Mouse (Mus musculus) 3134 (cell line): Measurements from ENCODE around the gene Itpr1.

Experiments
- DNase-seq: peaks from one replicate; pipeline ENCODE4 v3.0.0-alpha.2; 2011; ENCODE audit warnings: low spot score; ENCODE audit not compliant: insufficient read length; ENCODE audit errors: extremely low read depth

Gene Itpr1

DNA sequence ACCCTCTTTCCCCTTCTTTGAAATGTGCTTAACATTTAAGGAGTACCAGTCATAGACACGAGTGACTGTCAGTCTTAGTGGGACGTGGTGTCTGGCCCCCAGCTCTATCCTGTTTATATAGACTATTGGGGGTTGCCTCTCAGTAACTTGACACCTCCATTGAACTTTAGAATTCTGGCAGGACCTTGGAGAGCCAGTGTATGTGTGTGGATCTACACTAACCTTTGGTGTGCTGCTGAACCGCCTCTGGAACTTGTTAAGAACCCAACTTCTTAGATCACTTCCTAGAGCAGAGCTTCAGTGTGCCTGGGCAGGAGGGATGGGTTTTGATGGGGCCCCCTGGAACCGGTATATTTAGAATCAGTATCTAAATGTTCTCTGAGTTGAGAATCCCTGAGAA, 26.2 kb downstream of the Itpr1 start:
- DNase-seq = no peak

DNA sequence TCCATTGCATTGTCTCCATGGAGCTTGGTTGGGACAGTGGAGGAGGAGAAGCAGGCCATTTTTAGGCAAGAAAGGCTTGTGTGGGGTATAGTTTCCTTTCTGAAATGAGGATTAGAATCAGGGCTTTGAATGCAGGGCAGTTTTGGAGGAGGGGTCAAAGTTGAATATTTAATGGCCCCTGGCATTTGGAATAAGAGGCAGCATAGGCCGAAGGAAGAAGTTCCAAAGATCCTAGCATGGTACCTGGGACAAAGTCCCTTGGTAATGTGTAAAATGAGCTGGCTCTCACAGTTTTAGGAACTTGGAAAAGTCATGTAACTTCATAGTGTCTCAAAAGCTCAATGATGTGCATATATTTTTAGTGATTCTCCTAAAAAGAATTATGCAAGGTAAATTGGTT, 27.1 kb downstream of the Itpr1 start:
- no peak for DNase-seq

DNA sequence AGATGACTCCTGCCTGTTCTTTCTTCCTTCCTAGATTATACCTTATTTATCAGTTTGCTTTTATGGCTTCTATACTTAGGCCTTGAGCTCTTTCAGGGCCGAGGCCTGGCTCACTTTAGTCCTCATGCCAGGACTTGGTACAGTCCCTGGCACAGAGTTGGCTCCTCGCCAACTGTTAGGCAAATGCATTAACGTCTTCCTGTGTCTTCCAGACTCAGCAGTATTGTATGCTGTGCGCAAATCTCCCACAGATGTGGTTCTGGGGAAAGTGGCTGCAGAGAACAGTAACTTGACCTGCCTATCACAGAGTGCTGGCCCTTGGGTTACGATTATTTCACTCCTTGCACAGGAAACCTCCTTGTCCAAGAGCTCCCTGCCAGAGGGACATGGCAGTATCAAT, 27.9 kb downstream of the Itpr1 start:
- DNase-seq = no peak

DNA sequence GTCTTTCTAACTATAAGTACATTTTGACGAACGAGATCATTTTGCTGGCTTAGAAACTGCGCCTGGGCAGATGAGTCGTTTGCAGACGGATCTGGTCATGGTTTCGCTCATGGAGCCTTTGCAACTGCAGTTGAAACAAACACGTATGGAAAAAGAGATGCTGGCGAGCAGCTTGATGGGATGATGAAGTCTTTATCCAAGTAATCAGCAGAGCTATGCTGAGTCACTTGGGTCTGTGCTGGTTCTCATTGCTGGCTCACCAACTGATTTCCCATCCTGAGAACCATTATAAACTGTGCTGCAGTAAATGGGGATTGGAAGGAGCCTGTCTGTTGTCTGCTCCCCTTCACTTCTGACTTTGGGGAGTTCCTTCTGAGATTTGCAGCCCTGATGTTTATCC, 31.7 kb downstream of the Itpr1 start:
- no peak for DNase-seq

DNA sequence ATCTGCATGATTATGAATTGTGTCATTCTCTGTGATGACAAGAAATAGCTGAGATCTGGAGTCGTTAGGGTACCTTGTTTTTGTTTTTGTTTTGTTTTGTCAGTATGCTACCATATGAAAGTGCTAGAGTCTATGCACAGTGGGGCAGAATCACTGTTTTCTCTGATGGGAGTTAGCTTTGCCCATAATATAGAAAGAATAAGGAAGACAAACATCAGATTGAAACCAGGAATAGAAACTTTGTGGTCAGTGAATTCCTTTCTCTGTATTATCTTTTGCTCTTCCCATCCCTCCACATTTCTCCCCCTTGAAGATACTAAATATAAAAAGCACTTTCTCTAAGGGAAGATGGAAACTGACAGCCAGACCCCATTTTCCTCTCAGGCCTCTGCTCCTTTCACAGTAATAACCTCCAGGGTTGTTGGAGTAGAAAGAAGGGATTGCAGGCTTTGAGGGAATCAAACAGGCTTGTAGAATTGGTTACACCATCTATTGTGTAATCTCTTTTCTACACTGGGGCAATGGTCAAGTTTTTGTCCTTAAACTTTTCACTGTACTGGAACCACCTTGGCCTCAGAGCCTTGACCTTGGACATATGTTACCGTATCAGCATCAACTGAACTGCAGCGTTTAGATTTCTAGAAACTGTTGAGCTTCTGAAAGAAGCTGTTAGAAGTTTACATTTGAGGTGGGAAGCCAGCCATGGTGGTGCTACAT, 33.6 kb downstream of the Itpr1 start:
- no peak for DNase-seq

DNA sequence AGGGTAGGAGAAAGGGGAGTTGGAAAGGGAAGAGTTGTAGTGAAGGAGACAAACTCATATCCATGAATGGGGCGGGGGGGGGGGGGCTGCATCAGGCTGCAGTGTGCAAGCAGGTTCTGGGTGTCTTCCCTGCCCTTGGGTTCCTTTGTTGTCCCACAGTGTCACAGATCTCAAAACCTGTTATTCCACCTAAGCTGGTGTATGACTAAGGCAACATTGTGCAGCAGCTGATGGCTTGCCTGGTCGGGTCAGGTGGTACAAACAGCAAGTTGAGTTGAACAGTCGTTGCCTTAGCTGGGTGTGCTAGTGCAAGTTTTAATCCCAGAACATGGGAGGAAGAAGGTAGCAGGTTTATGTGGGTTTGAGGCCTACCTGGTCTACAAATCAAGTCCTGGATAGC, 34.3 kb downstream of the Itpr1 start:
- no peak for DNase-seq

DNA sequence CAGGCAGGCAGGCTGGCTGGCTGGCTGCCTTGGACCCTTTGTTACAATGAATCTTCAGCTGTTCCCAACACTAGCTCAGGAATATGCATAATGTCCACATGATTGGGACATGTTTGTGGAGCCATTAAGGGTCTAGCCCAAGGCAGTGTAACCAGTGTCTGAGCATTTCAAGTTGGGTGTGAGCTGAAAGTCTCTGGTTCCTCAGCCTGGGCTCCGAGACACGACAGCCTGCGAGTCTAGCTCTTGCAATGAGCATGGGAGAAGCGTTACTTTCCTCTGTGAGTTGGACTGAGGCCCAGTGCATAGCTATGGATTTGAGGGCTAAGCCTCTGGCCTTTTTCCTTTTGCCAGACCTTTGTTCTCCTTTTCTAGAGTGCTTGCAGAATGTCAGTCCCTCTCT, 35.6 kb downstream of the Itpr1 start:
- no peak for DNase-seq

DNA sequence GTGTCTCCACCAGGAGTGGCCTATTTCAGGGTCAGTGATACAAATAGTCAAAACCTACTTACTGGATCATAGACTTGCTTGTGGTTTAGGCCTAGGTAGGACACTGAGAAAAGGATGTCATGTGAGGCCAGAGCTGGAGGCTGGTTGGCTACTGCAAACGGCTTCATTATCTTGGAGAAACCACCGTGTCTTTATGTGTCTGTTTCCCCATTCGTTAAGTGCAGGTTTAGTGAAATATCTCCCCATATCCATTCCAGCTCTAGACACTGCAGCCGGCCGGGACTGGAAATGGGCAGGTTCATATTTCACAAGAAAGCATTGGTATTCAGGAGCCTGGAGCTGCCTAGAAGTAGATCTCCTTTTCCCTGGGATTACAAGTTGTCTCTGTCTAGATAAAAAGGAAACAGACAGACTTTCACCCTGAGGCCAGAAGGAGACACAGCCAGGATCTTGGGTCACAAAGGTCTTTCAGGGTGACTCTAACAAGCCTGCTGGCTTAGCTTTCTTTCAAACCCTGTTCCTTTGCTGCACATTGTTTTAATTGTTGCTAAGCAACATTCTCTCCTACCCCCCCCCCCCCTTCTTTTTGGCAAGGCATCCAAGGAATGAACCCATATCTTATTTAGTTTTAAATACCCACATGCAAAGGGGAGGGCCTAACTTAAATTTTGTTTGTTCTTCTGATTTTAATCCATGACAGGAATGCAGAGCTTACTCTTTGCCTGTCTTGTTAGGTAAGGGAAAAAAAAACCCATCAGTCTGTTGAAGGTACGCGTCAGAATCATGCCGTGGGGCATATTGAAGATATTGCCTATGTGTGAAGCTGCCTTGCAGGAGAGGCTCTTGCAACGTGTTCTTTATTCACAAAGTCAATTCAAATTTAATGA, 36.4 kb downstream of the Itpr1 start:
- no peak for DNase-seq

DNA sequence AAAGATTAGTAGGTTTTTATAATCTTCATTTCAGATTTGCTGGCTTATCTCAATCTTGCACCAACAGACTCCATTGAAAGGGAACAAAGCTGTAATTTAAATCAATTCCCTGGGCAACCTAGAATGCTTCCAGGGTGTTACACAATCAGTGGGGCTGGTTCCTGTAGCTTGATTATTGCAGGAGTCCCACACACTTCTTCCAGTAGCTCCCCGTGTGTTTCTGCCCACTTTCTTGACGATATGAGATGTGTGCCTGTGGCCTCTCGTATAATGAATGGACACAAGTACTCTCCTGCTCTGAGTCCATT, 37.0 kb downstream of the Itpr1 start:
- DNase-seq = no peak

DNA sequence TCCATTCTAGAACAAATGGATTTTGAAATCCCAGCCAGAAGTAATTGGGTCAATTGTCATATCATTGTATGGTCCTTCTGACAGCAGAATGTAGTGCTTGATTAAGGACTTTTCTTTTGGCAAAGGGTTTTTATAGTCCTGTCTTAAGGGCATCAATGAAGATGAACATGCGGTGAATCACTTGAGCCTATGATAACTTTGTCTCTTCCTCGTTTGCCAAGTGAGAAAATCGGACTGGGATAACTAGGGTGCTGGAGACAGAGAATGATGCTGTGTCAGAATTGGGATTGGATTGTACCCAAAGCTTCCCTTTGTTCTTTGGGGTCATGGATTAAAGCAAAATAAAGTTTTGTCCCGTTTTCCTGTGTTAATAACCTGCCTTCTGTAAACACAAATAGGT, 37.5 kb downstream of the Itpr1 start:
- DNase-seq = no peak

DNA sequence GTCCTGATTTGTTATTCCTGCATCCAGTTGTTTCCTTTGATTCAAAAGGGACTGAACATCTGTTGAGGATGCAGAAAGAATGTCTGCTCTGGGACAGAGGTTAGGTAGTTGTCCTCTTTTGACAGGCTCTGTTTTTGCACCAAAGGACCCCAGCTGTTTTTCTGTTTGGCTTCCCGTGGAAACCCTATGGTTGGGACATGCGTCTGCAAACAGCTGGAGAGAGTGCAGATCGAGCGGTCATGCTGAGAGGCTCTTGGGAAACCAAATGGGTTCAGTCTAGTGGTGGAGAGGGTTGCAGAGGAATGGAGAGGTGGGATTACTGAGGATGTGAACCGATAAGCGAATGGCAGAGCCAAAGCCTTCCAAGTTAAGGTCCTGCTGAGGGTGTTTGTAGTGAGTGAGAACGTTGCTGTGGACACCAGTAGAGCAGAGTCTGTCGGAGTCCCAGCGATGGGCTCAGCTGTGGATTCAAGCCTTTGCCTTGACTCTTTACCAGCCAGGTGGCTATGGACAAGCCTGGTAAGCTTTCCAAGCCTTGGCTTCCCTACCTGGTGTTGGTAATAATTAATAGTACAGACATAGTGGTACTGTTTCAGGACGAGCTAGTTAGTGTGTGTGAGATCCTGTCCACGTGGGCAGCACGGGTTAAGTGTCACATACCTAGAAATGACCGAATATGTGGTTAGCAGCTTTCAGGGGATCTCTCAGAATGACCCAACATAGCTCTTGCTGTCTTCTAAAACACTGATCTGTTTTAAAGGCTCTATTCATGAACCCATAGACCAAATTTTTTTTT, 39.9 kb downstream of the Itpr1 start:
- no peak for DNase-seq

DNA sequence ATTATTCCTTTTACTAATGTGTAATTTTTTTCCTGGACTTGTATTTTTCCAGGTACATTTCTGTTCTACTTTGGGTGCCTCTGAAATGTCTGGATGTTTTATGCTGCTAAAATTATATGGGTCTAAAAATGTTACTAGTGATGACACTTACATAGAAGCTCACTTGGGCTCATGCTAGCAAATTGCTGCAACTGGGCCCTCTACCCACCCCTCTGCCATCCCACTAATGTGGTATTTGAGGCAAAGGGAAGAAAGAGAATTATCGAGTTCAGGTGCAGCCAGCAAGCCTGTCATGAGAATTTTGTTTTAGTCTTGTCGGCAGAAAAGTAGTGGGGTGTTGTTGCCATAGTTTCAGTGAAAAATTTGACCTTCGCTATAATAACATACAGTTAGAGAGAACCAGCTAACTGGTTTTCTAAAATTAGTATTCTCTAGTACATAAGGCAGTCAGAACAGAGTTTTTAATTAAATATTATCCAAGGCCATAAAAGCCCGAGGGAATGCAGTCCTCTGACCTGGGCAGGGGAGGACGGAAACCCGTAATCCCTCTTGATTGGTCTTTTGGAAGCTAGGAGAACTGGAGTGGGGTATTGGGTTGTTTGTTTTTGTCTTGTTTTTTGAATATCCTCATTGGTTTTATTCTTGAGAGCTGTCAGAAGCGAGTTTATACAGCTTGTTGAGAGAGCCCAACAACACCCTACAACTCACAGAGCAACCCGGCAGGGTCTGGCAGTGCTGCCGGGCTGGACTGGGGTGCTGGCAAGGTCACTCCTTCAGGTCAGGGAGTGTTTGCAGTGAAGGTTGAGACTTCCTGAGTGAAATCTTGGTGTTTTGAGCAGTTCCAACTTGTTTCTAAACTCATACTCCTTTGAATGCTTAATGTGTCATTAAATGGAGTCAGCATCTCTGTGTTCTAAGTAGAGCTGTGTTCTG, 41.5 kb downstream of the Itpr1 start:
- no peak for DNase-seq

DNA sequence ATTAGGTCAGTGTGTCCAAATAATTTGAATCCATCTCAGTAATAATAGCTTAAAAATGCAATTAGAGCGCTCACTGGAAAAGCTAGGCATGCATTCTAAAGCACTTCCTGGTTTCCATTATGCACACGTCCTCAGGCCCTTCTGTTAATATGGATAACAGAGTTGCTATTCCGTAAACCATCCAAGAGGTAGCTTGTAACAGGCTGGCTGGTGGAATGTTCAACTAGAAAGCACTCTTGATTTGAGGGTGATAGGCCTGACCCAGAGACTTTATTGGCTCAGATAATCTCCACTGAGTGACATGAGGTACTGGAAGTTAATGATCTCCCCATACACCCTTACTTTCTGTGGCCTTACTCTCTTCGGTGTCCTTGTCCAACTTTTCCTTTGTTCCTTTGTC, 43.0 kb downstream of the Itpr1 start:
- no peak for DNase-seq

DNA sequence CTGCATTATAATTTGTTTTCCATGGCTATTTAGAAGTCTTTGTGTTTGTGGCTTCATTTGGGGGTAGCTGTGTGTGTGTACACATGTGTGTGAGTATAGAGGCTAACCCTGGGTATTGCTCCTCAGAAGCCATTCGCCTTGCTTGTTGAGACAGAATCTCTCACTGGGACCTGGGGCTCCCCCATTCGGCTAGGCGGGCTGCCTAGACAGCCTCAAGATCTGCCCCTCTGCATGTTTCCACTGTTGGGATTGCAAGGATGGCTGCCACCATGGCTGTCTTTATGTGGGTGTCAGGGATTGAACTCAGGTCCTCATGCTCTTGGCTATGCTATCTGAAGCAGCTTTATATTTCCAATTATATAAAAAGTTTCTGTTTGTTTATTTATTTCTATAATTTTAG, 44.3 kb downstream of the Itpr1 start:
- no peak for DNase-seq

DNA sequence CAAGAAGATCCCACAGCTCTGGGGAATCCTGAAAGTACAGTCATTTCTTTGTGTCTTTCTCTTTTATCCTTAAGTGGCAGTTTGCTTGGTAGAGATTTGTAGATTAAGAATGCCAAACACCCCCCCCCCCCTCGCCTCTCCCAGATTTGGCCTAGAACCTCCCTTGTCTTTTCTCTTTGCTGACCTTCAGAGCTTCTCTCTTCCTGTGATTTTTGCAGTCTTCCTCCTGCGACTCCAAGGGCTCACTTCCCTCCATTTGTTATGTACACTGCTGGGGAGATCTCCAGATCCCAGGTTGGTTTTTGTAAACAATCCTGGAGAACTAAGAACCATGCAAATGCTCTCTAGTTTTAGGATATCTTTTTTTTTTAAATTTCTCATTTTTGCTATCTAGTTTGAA, 45.7 kb downstream of the Itpr1 start:
- DNase-seq = no peak

DNA sequence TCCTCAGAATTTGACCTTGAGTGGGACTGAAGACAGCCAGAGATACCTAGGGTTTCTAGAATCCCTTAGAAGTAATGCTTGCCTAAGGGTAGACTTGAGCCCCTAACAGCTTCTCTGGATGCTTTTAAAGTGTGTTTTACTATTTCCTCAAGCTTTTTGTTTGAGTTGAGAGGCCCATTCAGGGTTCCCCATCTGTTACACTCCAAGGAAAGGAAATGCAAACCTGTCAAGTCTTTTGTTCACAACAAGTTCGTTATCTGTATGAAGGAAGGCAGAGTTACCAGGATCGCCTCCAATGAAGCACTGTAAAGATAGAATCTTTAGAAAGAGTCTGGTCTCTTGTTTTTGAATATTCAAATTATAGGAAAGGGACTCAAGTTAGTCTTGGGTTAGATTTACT, 46.8 kb downstream of the Itpr1 start:
- DNase-seq = no peak

DNA sequence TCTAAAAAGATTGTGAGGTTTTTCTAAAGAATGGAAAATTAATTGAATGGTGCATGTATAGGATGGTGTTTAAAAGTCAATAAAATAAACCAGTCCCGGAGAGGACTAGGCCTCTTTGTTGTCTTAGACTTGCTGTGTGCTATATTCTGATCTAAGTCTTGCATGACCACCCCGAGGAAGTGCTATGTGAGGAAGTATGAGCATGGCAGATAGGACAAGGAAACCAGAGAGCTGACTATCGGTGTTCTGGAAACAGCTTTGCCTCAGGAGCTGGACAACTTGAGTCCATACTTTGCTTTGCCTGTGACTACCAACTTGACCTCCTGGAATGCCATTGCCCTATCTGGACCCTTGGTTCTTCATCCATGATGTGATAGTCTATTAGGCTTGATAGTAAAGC, 48.6 kb downstream of the Itpr1 start:
- no peak for DNase-seq

DNA sequence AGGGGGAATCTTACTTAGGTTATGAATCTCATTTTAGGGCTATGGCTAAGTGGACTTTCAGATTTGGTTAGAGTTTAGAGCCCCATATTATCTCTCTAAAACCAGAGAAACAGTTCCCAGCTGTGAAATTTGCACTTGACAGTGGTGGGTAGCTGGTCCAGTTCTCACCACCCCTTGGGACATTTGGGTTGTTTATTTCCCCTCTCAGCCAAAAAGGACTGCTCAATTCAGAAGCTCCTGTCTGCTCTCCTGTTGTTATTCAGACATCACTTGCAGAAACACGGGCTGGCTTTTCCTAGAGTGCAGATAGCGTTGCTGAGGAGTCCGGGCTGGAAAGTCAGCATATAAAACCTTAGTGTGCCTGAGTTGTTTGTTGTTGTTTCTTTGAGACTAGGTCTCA, 51.3 kb downstream of the Itpr1 start:
- DNase-seq = no peak

DNA sequence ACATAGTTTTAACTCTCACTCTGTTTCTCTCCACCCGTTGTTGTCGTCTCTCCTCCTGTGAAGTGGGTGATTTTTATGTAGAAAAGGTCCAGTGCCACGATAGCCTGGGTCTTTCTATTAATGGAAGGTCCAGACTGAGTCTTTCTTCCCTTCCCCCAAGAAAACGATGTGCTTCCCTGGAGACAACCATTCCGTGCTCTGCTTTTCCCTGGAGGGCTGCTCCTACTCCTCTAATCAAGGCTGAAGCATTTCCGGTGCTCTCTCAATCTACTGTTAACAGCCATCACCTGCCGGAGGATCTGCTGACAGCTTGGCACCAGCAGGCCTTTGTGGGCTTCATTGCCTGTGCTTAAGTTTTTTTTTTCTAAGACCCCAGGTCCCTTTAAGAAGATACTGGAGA, 60.6 kb downstream of the Itpr1 start:
- DNase-seq = no peak

DNA sequence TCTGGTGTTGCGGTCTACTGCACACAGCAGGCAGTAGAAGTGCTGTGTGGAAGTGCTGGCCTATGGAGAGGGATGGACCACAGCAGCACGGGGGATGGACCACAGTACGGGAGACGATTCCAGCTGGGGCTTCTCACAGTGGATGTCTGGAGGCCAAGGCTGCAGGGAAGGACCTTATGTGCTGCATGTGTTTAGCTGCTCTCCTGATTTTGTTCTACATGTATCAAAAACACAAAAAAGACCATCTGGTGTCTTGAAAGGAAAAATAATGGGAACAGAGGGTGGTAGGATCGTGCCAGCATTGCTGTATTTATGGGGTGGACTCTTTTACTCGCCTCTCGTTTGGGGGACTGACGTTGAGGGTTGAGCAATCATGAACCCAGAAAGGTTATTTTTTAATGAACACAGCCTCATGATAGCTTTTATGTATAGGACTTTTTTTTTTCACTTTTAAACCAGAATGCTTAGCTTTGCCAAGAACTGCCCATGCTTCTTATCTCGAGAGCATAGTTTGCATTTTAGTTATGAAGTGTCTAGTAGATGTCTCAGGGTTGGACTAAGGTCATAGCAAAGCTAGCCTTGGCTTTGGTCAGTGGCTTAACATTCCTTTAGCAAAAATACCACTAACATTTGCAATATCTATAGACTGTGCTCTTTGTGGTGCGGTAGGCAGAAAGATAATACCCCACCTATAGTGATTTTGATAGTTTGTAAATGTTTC, 61.6 kb downstream of the Itpr1 start:
- DNase-seq = no peak
